Mouse (Mus musculus) MEL-GATA-1-ER (cell line): ENCODE data around the gene 1190007I07Rik.
"Not testable (repeated sequence)": the region's sequence is repeated elsewhere in the genome, so short reads cannot be mapped to it uniquely, and the experiment has no call there.

ENCODE experiments used
- DNase-seq: peaks from one replicate; pipeline ENCODE4 v3.0.0-alpha.2; 2012; ENCODE audit warnings: low read depth; ENCODE audit errors: extremely low read depth

1190007I07Rik gene

DNA sequence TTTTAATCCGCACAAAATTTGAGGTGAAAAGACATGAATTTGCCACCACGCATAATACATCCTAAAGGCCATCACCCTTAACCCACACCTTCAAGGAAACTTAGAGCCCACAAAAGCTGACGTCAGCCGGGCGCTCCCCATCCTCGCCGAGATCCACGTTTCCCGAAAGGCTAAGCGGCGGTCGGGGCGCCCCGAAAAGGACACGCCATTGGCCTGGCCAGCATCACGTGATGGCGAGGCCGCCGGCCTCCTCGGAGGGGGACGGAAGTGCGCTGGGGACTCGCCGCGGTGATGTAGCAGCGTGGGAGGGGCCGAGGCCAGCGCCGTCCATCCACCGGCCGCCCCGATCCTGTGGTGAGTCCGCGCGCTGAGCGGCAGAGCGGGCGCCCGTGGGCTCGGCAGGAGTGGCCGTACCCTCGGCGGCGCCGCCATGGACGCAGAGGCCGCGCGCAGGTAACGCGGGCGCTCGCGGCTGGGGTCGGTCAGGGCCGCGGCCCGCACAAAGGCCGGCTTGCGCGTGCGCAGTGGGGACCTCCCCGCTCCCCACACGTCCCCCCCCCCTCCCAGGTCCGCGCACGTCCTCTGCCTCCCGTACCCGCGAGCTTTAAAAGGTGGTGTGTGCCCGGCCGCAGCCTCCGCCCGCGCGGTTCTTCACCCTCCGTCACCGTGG lies 6.7 kb upstream of the 1190007I07Rik start, which contains the start of gene Tdg:
Gene Tdg (plus strand): TSS at position 243 of the 670 bp plus-strand sequence.
- DNase-seq, result peak; percentile 82

DNA sequence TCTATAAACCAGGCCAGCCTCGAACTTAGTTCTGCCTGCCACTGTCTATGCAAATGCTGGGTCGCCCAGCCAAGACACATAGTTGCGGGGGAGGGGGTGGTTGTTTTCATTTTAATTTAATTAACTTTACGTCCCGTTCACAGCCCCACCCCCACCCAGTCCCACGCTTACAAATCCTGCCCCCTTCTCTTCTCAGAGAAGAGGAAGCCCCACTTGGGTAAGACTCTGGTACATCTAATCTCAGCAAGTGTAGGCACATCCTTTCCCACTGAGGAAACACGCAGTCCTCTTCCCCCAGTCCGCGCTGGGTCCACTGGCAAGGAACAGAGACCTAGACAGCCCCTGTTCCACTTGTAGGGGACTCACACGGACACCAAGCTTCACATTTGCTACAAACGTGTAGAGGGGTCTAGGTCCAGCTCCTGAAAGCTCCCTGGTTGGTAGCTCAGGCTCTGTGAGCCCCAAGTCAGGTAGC lies 6.1 kb upstream of the 1190007I07Rik start:
- DNase-seq, result no peak

DNA sequence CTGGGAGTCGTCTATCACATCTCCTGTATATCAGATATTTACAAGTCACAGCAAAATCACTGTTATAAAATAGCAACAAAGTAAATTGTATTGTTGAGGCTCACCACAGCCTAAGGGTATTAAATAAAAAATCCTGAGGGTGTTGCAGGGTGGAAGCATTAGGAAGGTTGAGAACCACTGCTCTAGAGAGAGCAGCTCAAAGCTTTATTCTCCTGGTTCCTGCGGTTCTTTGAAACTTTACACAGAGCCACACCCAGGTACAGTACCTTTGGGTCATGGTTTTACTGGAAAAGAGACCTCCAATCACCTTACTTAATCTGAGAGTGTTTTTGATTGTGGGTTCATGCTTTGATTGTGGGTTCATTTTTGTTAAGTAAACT lies 515 bp upstream of the 1190007I07Rik start:
- not testable (repeated sequence) for DNase-seq

DNA sequence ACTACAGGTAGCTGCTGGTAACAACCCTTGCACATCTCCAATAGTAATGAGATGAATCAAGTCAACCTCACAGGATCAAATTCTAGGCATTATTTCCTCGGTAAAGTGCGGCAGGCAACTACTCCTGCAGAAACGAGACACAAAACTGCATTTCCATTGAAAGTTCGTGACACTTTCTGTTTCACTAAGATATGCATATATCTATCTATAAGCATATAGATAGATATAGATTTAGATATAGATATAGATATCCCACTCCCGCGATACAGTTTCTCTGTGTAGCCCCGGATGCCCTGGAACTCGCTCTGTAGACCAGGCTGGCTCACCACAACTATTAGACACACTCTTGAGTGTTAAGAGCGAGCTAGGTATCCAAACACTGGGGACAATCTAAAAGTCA lies 793 bp downstream of the 1190007I07Rik start:
- peak; percentile 14 for DNase-seq

DNA sequence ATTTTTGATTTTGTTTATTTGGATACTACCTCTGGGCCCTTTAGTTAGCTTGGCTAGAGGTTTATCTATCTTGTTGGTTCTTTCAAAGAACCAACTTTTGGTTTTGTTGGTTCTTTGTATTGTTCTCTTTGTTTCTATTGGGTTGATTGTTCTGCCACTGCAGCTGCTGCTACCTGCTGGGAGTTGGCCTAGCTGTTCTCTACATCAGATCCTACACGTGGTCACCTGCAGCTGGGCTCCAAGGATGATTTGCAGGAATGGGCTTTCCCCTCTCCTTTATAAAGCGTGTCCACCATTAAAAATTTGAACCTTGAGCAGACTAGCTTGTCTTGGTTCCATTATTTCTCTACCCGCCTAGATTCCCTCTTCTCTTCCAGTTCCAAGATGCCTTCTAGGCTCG lies 28.6 kb downstream of the 1190007I07Rik start:
- not testable (repeated sequence) for DNase-seq

DNA sequence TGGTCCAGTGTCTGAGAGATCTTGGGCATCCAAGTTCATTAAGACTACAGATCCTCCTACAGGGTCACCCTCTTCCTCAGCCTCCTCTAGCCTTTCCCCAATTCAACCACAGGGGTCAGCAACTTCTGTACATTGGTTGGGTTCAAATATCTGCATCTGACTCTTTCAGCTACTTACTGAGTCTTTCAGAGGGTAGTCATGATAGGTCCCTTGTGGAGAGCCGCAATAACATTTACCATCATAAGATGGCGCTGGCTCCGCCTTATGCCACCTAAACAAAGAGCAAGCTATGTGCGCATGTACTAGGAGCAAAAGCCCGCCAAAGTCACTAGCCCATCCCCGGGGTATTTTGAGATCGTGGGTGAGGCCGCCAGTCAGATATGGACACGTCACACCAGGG lies 33.4 kb downstream of the 1190007I07Rik start:
- peak; percentile 50 for DNase-seq

DNA sequence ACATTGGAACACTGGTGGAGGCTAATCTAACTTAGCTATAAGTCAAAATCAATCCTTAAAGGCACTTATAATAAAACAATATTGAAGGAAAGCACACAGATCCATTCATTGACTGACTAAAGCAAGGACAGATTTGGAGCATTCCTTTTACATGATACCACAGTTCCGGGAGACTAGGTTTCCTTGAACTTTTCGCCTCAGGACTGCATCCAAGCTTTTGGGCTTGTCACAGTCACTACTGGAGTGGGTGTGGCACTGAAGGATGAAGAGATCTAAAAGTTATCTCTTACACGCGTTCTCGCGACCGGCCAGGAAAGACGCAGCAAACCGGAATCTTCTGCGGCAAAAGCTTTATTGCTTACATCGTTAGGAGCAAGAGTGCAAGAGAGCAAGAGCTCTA lies 51.9 kb downstream of the 1190007I07Rik start:
- DNase-seq, result not testable (repeated sequence)
